Mouse (Mus musculus) stomach, postnatal 0 days (tissue): ENCODE results near the gene AI661453. TPM values are rescaled to one million over a fixed set of nuclear protein-coding genes. Genes with fewer than 3 reads are reported as not detected.
A peak's percentile ranks its signal among the peaks of the same experiment; 100 is the strongest.

Experiments
- ATAC-seq: fragments of 200-750 bp; cut with Nextera tagmentation; 2 replicates; pipeline ENCODE4 v1.8.0; 2017; ENCODE audit not compliant: low FRiP score, low TSS enrichment
- DNase-seq: peaks from one replicate; pipeline ENCODE4 v3.0.0-alpha.2; 2016; ENCODE audit warnings: low spot score
- H3K27ac ChIP-seq: fragments of 300-500 bp; sonication (generic); replicated peaks from 2 replicates; pipeline ENCODE4 v1.5.1; 2014; ENCODE audit warnings: mild to moderate bottlenecking, control low read depth
- H3K27me3 ChIP-seq: fragments of 300-500 bp; sonication (generic); 2 replicates; pipeline ENCODE4 v1.6.1; 2014; ENCODE audit warnings: low read length; ENCODE audit not compliant: control insufficient read depth, insufficient read depth
- H3K36me3 ChIP-seq: fragments of 300-500 bp; sonication (generic); 2 replicates; pipeline ENCODE4 v1.6.1; 2014; ENCODE audit warnings: low read length, mixed read lengths; ENCODE audit not compliant: control insufficient read depth, insufficient read depth
- H3K4me1 ChIP-seq: fragments of 300-500 bp; sonication (generic); replicated peaks from 2 replicates; pipeline ENCODE4 v1.6.1; 2014; ENCODE audit warnings: antibody characterized with exemption; ENCODE audit not compliant: control insufficient read depth, insufficient read depth
- H3K4me2 ChIP-seq: fragments of 300-500 bp; sonication (generic); replicated peaks from 2 replicates; pipeline ENCODE4 v1.6.1; 2014; ENCODE audit warnings: low read depth, mild to moderate bottlenecking, control low read depth, moderate library complexity
- H3K4me3 ChIP-seq: fragments of 300-500 bp; sonication (generic); 2 replicates; pipeline ENCODE4 v1.5.1; 2014; ENCODE audit warnings: low read depth, low read length, control low read depth
- H3K9ac ChIP-seq: fragments of 300-500 bp; sonication (generic); 2 replicates; pipeline ENCODE4 v1.6.1; 2014; ENCODE audit warnings: mild to moderate bottlenecking, low read length, control low read depth, mixed read lengths
- H3K9me3 ChIP-seq: fragments of 300-500 bp; sonication (generic); 2 replicates; pipeline ENCODE4 v1.6.1; 2016; ENCODE audit warnings: low read length; ENCODE audit not compliant: control insufficient read depth
- CTCF ChIP-seq: IDR thresholded peaks from 2 replicates; pipeline ENCODE4 v1.5.1; 2016; ENCODE audit warnings: antibody characterized with exemption, low read depth, mild to moderate bottlenecking, moderate library complexity
- EP300 ChIP-seq: optimal IDR thresholded peaks from 2 replicates; pipeline ENCODE3; 2016; ENCODE audit warnings: antibody characterized with exemption
- WGBS: fragments of 180-500 bp; shearing (Covaris S2); extraction: QIAGEN DNeasy Blood & Tissue Kit; methylation state at CpG from one replicate; pipeline ENCODE4 v1.1.7; 2014; 5-methylcytosine and 5-hydroxymethylcytosine counted together
- polyA plus RNA-seq: library from polyadenylated mRNA; unstranded; fragments of >200 nt; fragmentation: Nextera tagmentation; extraction: Ambion mirVana; gene quantifications from 2 replicates; pipeline ENCODE4 v1.2.1, GENCODE M21; 2015

The AI661453 gene
- polyA plus RNA-seq, 1 experiment from 2014 or later: 8.9 TPM

GRCm38 (mm10) chr17:47445518-47445917 is 9.1 kb downstream of the AI661453 start:
- peak; percentile 19 for DNase-seq
- no peak for ATAC-seq
- Histone ChIP-seq H3K27me3 (no peaks in the 10 kb centered on the region), H3K9ac (no peak overlapping the region), H3K27ac (peak overlapping the region; percentile 53), H3K4me2 (no peak overlapping the region), H3K9me3 (no peaks in the 10 kb centered on the region), H3K36me3 (no peaks in the 10 kb centered on the region), H3K4me1 (peaks cover 11% of the 10 kb centered on the region), H3K4me3 (no peak overlapping the region)
- 61% methylated on average over 11 of the region's 11 CpGs for WGBS
- TF ChIP-seq CTCF: no peak
- no peak for TF ChIP-seq EP300

- Histone ChIP-seq H3K9me3 (no peaks in the 10 kb centered on the region), H3K27me3 (no peaks in the 10 kb centered on the region), H3K9ac (no peak overlapping the region), H3K4me2 (no peak overlapping the region), H3K4me3 (no peak overlapping the region), H3K27ac (peak overlapping the region; percentile 53), H3K4me1 (peaks cover 11% of the 10 kb centered on the region), H3K36me3 (no peaks in the 10 kb centered on the region)
- peak; percentile 21; the same call in 1 of the 2 replicates for ATAC-seq
- 67% methylated on average over 9 of the region's 9 CpGs for WGBS
- no peak for TF ChIP-seq CTCF
- TF ChIP-seq EP300: no peak
- DNase-seq: peak; percentile 51
Observed at GRCm38 (mm10) chr17:47446025-47446424, 9.6 kb downstream of the AI661453 start.

- H3K4me2 ChIP-seq: no peak overlapping the region
- no peaks in the 10 kb centered on the region for H3K9me3 ChIP-seq
- ATAC-seq (peak; percentile 38), DNase-seq (peak; percentile 65)
- no peak overlapping the region for H3K9ac ChIP-seq
- TF ChIP-seq EP300 (no peak), CTCF (no peak)
- H3K36me3 ChIP-seq: no peaks in the 10 kb centered on the region
- H3K4me3 ChIP-seq: no peak overlapping the region
- H3K27me3 ChIP-seq: no peaks in the 10 kb centered on the region
- 72% methylated on average over 11 of the region's 11 CpGs for WGBS
- H3K4me1 ChIP-seq: peaks cover 11% of the 10 kb centered on the region
- H3K27ac ChIP-seq: peak overlapping the region; percentile 53
Observed at GRCm38 (mm10) chr17:47446561-47446960, 10.1 kb downstream of the AI661453 start.

- no peak overlapping the region for H3K4me2 ChIP-seq
- DNase-seq: peak; percentile 52
- no peaks in the 10 kb centered on the region for H3K27me3 ChIP-seq
- ATAC-seq: 0 out of 2 replicates have a peak, but pooled peaks have one; percentile 10
- no peak overlapping the region for H3K9ac ChIP-seq
- H3K4me3 ChIP-seq: no peak overlapping the region
- TF ChIP-seq CTCF: no peak
- TF ChIP-seq EP300: no peak
- H3K4me1 ChIP-seq: peaks cover 14% of the 10 kb centered on the region
- H3K27ac ChIP-seq: peak overlapping the region; percentile 87
- H3K36me3 ChIP-seq: no peaks in the 10 kb centered on the region
- WGBS: 27% methylated on average over 8 of the region's 8 CpGs
- no peaks in the 10 kb centered on the region for H3K9me3 ChIP-seq
Observed at GRCm38 (mm10) chr17:47448523-47449372, 12.3 kb downstream of the AI661453 start.

- Histone ChIP-seq H3K4me2 (no peak overlapping the region), H3K27me3 (no peaks in the 10 kb centered on the region), H3K4me3 (no peak overlapping the region), H3K36me3 (no peaks in the 10 kb centered on the region), H3K4me1 (peaks cover 14% of the 10 kb centered on the region), H3K27ac (peak overlapping the region; percentile 87), H3K9me3 (no peaks in the 10 kb centered on the region), H3K9ac (no peak overlapping the region)
- 56% methylated on average over 5 of the region's 5 CpGs for WGBS
- no peak for TF ChIP-seq CTCF
- TF ChIP-seq EP300: no peak
- no peak for ATAC-seq
- DNase-seq: no peak
Observed at GRCm38 (mm10) chr17:47449432-47449831, 13.0 kb downstream of the AI661453 start.

GRCm38 (mm10) chr17:47450239-47450638 is 13.8 kb downstream of the AI661453 start:
- H3K4me1 ChIP-seq: peaks cover 14% of the 10 kb centered on the region
- no peak overlapping the region for H3K9ac ChIP-seq
- H3K36me3 ChIP-seq: no peaks in the 10 kb centered on the region
- 22% methylated on average over 7 of the region's 7 CpGs for WGBS
- no peak overlapping the region for H3K4me2 ChIP-seq
- H3K4me3 ChIP-seq: no peak overlapping the region
- H3K27ac ChIP-seq: peak overlapping the region; percentile 87
- H3K27me3 ChIP-seq: no peaks in the 10 kb centered on the region
- ATAC-seq (peak; percentile 28; the same call in 1 of the 2 replicates), DNase-seq (peak; percentile 33)
- no peaks in the 10 kb centered on the region for H3K9me3 ChIP-seq
- TF ChIP-seq CTCF: peak; percentile 39; the same call in 1 of the 2 replicates
- TF ChIP-seq EP300: no peak
